Mouse (Mus musculus) granulocyte monocyte progenitor cell, adult 5-6 weeks (primary cell): ENCODE measurements at regions not wholly inside any gene's neighbourhood (a gene's known extent, or its start where the extent isn't known, plus 50 kb on each side); places are given as distances from the start of the nearest gene placed in this dataset.

Experiments
- ATAC-seq: replicated peaks from 2 replicates; pipeline ENCODE4 v1.8.0; 2016; ENCODE audit warnings: mild to moderate bottlenecking, moderate TSS enrichment, inconsistent platforms; ENCODE audit not compliant: poor library complexity, severe bottlenecking

DNA sequence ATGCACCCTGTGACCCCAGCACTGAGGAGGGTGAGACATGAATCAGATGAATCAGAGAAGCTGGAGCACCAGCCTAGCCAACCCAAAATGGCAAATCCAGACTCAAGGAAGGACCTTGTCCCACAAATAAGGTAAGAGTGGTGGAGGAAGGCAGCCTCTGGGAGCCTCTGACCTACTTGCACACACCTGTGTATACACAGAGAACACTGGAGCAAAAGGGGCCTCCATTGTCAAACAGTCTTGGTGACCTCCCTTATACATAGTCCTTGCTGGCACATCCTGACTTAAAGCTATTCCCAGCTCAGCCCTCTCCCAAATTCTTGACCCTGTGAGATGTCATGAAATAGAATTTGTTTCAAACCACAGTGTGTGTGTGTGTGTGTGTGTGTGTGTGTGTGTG lies 57.1 kb downstream of the Inhbb start:
- no peak for ATAC-seq

DNA sequence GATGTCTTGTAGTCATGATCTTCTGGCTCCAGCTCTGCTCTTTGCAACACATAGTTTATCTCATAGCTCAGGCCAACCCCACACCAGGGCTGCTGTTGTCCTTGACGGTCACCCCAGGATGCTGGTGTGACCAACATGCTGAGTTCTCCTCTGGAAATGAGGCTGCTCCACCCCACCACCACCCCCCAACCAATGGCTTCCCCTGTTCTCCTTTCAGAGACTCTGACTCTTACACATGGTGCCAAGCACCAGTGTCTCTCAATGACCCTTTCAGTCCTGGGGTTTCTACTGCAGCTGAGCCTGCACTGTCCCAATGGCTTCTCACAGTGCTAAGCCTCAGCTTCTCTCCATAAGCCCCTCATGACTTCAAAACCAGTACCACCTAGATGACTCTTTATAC lies 64.0 kb downstream of the Inhbb start:
- ATAC-seq = no peak

DNA sequence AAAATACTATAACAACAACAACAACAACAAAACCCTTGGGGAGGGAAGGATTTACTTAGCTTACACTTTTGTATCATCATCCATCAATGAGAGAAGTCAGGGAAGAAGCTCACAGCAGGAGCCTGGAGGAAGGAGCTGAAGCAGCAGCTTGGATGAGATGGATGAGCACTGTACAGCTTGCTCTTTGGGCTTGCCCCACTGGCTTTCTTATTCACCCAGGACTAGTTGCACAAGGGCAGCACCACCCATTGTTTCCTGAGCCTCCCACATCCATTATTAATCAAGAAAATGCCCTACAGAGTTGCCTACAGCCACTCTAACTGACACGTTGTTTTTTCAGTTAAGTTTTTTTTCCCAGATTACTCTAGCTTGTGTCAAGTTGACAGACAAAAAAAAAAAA lies 65.1 kb downstream of the Inhbb start:
- ATAC-seq = no peak

DNA sequence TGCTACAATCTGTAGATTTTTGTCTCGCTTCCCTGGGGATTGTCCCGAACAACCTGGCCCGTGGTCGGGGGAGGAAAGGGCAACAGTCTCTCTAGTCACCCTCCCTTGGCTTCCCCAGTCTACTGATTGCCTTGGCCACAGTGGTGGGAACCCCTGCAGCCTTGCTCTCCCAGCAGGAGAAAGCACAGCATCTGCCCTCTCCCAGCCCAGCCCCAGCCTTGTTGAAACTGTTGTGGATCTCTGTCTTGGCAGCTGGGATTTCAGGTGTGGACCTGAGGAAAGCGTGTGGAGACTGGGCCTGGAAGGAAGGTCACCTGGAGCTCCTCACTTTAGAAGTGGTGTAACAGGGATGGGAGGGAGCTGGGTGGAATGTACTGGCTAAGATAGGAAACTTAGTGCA lies 66.6 kb downstream of the Inhbb start:
- no peak for ATAC-seq

DNA sequence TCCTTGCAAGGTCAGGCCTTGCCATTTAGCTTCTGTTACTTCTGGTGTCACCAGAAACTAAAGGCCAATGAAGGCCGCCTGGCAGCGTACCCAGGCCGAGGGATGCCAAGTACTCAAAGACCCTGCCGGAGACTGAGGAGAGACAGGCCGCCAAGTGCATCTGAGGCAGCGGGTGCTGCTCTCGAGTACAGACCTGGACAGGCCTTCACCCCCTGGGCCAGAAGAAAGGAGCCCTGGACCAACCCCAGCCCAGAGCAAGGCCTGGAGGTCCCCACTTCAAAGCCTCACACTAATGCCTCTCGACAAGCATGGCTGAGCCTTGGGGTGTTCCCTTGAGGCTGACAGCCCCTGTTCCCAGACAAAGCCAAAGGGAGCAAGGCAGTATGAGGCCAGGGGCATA lies 70.5 kb downstream of the Inhbb start:
- ATAC-seq = no peak

DNA sequence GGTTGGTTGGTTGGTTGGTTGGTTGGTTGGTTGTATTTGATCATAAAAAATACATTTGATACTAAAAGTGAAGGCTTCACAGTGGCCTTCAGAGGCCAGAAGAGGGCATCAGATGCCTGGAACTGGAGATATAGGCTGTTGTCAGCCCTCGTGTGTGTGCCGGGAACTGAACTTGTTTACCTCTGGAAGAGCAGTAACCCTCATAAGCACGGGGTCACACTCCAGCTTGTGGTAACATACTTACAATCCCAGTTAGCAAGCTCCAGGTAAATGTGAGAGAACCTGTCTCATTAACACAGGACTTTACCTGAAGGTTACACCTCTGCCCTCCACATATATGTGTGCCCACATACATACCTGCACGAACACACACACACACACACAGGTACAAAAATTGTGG lies 71.2 kb downstream of the Inhbb start:
- no peak for ATAC-seq

DNA sequence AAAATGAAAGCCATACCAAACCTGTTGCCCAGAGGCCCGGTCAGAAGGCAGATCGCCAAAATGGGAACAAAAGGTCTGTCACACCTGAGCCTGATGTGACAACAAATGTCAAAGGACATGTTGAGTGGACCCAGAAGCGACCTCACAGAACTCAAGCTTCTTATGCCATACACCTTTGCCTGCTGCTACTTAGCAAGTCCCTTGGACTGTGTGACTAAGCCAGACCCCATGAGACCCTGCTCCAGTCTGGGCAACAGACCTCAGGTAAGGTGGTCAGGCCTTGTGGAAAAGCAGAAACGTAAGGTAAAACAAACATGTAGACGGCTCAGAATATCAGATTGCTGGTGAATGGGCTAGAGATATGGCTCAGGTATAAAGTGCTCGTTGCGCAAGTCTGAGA lies 71.8 kb downstream of the Inhbb start:
- no peak for ATAC-seq

DNA sequence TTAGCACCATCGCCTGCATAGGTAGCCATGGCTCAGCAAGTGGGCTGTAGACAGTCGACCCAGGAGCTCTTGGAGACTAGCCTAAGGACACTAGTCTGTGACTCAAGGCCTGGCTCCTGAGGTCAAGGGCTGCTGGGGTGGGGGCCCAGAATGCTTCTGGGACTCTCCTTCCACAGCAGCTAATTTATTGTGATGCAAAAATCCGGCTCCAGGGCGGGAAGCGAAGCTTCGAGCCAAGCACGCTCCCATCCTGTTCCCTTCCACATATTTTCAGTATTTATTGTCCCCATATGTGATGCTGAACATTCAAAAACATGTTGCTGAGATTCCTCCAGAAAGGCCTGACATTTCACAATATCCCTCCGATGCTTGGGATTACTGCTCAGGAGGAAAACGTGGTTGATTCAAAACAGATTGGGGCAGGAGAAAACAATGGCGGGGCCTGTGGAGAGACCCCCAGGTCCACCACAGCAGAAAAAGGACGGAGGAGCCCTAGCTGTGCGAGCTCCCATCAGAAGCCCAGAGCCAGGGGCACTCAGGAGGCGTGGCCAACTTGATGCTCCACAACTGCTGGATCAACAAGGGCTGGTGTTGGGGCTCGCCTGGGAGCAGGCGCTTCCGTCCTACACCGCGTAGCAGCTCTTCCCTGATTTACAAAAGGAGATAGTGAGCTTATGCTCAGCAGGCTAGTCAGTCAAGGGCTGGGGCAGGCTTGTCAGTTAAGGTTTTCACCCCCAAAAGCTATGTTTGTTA lies 73.4 kb downstream of the Inhbb start:
- ATAC-seq = no peak

DNA sequence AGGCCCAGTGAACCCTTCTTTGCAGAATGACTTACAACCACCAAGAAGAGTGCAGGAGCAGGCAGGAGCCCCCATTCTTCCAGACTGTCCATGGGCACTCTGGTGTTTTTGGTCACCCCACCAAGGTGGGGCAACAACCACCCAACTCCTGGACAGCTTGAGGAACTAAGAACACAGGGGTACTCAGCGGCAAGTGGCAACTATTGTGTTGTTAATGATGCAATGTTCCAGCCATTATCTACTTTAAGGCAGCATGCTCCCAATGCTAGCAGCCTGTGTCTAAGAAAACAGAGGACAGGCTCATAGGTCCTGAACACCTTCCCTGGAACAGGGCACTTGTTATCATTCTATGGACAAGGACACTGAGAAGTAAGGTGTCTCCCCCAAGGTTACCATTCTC lies 74.3 kb downstream of the Inhbb start:
- no peak for ATAC-seq

DNA sequence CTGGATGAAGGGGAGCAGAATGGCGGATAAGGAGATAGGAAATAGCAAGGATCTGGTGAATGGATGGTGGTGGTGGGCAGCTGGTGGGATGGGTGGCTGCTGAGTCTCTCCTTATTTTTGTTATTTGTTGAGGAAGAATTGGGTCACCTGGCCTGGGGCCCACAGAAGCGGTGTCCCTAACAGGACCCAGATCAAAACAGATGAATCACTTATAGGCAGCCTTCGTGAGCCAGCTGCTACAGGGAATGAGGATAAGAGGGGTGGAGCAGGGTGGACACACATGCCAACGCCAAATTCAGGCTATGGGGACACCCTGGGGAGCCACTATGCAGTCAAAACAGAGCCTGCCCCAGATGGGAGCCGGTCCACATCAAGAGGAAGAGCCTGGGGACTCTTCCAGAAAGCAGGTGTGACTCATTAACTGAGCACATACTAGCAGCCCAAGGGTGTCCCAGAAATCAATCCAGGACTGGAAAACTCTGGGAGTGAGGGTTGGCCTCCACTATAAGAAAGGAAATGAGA lies 75.4 kb downstream of the Inhbb start:
- no peak for ATAC-seq

DNA sequence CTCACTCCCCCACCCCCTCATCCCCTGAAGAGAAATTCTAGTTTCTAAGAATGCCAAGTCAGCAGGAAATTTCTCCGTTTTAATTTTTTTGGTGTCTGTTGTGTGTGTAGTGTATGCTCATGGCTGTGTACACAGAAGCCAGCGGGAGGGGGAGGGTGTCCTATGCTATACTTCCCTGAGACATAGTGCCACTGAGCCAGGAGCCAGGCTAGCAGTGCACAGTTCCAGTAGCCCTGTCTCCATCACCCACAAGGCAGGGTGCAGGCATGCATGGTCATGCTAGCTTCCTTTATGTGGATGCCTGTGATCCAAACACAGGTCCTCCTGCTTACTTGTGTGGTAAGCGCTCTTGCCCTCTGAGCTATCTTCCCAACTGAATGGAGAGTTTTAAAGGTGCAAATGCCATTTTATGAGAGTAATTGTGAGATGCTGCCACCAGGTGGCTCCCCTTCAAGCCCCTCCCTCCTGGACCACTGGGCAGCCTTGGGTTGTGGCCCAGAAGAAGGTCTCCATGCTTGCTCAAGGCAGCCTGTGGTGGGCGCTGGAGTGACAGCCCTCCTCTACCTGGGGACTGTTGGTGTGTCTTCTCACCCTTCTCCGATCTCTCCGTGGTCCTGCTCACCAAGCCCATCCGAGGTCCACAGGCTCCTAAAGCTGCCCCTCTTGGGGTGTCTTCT lies 76.8 kb downstream of the Inhbb start:
- peak; percentile 22; the same call in 1 of the 2 replicates for ATAC-seq

DNA sequence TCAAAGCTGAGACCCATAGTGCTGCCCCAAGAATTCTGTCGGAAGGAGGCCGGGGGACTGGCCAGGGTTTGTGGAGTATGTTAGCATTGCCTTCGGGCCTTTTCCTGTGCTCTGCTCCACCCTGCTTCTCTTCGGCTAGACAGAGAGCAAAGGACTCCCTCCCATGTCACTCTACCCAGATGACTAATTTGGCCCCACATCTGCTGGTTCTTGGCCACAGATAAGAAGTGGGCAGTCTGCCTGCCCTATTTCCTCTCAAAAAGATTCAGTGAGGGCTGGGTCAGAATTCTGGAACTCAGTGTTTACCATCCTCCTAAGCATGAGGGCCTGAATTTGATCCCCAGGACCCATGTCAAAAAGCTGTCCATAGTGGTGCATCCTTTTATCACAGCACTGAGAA lies 78.0 kb downstream of the Inhbb start:
- no peak for ATAC-seq

DNA sequence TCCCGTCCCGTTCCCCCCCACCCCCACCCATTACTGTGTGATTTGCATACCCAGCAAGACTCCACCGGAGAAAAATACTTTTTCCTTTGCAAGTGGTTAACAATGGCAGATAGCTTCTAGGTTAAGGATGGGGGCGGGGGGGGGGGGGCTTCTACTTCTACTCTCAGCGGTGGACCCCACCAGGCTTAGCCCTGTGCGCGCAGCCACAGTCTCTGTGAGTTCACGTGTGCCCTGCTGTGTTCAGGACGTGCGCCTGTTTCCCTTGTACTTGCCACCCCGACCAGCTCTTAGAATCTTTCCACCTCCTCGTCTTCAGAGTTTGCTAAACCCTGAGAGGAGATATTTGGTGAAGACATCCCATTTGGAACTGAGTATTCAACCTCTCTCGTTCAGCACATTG lies 86.9 kb downstream of the Inhbb start:
- no peak for ATAC-seq

DNA sequence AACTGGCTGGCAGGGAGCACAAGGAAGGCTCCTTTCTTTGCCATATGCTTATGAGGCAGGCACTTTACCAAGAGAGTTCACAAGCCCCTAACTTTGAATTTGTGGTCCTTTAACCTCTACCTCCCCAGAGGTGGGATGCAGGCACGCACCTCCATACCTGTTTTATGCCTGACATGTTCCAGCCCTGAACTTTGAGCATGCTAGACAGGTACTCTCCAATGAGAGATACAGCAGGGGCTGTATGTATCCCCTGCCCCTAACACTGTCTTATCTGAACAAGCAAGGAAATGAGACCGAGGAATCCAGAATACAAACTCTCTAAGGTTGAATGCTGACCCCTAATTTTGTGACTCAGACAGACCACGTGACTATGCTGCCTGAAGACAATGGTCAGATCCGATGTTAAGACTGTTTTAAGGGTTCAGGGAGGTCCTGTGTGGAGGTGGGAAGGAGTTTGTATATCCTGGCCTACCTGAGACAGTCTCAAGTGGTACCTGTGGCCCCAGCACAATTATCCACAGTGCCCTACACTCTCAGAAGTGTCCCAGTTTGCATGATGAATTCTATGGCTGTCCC lies 91.2 kb downstream of the Inhbb start:
- ATAC-seq = no peak

DNA sequence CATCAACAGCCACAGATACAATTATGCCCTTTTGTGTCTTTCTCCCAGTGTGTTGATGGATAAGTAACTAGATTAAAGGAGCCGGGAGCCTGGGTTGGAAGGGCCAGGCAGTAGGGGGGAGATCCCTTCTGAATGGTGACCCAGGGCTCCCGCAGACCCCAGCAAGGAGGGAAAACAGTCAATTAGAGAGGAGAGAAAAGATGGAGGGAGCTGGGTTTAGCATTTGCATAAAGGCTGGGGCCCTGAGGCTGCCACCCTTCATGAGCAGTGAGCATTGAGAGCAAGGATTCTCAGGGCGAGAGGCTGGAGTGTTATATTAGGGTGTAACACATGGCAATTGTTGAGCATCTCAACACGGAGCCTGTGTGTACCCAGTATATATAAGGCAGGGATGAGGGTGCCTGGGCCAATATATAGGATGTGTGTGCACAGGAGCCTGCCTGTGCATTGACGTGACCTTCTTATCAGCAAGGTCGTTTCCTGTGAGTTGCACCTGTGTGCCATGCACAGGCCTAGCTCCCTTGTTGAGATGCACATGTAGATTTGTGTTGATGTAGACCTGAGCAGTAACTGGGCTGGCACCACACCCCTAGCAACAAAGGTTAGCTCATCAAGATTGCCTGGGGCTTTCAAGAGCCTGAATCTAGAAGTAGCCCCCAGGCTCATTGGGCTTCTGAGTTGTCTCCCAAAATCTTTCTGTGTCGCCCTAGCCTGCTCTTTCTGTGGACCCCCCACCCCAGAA lies 92.2 kb downstream of the Inhbb start:
- ATAC-seq = no peak

DNA sequence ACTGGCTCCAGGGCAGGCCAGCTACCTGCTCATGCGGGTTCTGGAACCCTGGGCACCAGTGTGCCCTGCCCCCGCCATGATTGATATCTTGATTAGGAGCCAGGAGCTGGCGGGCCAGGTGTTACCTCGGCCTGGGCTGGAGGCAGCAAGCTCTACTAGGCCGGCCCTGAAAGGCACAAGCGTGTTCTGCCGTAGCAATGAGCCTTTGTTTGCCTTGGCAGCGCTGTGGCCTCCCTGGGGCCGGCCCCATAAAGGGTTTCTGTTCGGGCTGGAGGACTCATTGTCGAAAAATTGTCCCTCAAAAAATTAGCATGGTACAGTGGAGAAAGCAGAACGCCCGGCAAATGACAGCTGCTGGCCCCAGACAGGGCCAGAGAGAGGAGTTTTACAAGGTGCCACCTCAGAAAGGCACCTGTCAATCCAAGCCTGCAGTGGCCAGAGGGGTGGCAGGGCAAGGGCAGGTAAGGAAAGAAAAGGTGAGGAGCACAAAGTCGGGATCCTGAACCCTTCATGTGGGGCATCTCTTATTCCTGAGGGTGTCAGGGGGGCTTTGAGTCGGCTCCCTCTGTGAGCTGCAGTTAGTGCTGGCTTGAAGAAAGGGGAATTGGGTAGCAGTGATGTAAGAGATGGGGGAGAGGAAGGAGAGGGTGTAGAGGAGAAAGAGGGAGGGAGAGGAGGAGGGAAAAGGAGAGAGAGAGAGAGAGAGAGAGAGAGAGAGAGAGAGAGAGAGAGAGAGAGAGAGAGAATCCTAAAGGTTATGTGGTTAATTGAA lies 92.9 kb downstream of the Inhbb start:
- no peak for ATAC-seq

DNA sequence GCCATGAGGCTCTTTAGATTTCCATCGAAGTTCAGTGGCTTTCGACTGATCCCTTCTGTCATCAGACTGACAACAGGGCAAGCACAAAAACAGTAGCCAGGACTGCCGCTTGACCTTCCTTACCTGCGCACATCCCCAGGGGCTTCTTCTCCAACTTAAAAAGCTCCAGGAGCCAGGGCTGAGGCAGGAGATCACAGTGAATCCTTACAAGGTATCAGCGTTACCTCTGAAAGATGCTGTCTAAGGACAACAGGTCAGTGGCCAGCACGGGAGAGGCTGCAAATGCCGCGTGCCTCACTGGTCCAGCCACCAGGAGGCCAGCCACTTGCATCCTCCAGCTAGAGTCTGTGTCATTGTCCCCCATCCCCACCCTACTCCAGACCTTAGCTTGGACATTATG lies 97.5 kb downstream of the Inhbb start:
- ATAC-seq = no peak

DNA sequence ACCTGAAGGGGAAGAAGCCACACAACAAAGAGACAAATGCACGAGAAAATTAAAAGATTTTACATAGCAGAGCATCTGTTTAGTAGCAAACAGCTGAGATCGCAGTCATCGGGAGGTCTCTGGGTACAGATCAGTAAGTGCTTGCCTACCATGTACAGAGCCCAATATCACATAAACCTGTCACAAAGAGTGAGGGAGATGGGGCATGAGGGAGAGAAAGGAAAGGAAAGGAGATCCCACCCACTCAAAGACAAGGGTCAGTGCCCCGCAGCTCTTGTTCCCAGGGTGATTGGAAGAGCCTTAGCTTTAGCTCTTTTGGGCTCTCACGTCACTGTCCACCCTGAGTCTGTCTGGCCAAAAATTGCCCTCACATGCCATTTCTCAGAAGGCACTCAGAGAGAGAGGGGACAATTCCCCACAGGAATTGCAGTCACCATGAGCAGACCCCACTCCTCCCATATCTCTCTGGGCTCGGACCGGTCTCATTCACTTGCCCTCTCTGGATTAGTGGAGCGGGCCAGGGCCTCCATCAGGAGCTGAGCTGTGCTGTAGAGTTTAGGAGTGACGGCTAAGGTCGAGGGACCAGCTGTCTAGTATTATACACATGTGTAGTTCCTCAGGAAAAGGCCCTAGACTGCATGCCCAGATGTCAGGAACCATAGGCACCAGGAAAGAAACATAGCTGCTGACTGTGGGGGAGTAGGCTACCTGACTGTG lies 99.6 kb downstream of the Inhbb start:
- no peak for ATAC-seq

DNA sequence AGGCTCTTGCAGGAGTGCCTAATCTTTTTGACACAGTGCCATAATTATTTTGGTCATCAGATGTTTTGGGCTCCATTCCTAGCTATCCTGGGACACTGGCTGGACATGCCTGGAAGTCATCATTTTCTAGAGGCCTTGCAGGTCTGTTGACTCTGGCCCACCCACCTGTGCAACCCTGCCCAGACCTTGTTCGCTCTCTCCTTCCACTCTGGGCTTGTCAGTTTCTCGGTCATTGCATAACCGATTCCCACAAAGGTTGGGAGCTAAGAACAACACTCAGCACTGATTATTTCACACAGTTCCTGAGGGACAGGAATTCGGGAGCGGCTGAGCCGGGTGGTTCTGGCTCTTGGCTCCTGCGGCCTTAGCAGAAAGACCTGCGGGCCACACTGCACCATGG lies 100.2 kb downstream of the Inhbb start:
- ATAC-seq = no peak

DNA sequence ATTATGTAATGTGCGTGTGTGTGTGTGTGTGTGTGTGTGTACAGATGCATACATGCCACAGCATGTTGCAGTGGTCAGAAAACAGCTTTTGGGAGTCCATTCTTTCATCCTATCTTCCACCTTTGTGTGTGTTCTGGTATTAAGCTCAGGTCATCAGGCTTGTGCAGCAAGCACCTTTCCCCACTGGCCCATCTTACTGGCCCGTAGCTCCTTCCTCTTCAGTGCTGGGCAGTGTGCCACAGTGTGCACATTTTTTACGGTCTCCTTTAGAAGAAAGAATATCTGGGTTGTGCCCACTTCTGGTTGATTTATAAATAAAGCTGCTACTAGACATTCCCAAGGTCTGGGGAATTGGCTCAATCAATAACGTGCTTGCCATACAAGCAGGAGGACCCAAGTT lies 105.0 kb downstream of the Inhbb start:
- no peak for ATAC-seq
